Mouse (Mus musculus) limb, embryonic 10.5 days (tissue): Measurements from ENCODE around the gene Mt3. TPM values are rescaled to one million over a fixed set of nuclear protein-coding genes. Genes with fewer than 3 reads are reported as not detected.
A peak's percentile ranks its signal among the peaks of the same experiment; 100 is the strongest.
"Not testable (repeated sequence)": the region's sequence is repeated elsewhere in the genome, so short reads cannot be mapped to it uniquely, and the experiment has no call there.

ENCODE experiments used
- DNase-seq: peaks from one replicate; pipeline ENCODE4 v3.0.0-alpha.2; 2017; ENCODE audit warnings: low spot score
- H3K27ac ChIP-seq: fragments of 300-500 bp; sonication (generic); 2 replicates; pipeline ENCODE4 v1.5.1; 2016; ENCODE audit warnings: mild to moderate bottlenecking
- H3K27me3 ChIP-seq: fragments of 300-500 bp; sonication (generic); 2 replicates; pipeline ENCODE4 v1.6.1; 2016; ENCODE audit warnings: low read depth, mild to moderate bottlenecking; ENCODE audit not compliant: poor library complexity, severe bottlenecking
- H3K36me3 ChIP-seq: fragments of 300-500 bp; sonication (generic); 2 replicates; pipeline ENCODE4 v1.6.1; 2016; ENCODE audit warnings: mild to moderate bottlenecking, moderate library complexity
- H3K4me1 ChIP-seq: fragments of 300-500 bp; sonication (generic); 2 replicates; pipeline ENCODE4 v1.6.1; 2016
- H3K4me3 ChIP-seq: fragments of 300-500 bp; sonication (generic); 2 replicates; pipeline ENCODE4 v1.5.1; 2016; ENCODE audit warnings: mild to moderate bottlenecking, moderate library complexity
- H3K9me3 ChIP-seq: fragments of 300-500 bp; sonication (generic); replicated peaks from 2 replicates; pipeline ENCODE4 v1.6.1; 2016; ENCODE audit warnings: mild to moderate bottlenecking
- whole genome bisulfite sequencing: fragments of 180-500 bp; shearing (Covaris S2); methylation state at CpG from one replicate; pipeline ENCODE4 v1.1.7; 2016; 5-methylcytosine and 5-hydroxymethylcytosine counted together
- polyA plus RNA-seq: library from polyadenylated mRNA; unstranded; fragments of >200 nt; fragmentation: Nextera tagmentation; extraction: Ambion mirVana; gene quantifications from 2 replicates; pipeline ENCODE4 v1.2.1, GENCODE M21; 2016

Mt3 gene
- polyA plus RNA-seq, 1 experiment from 2014 or later, result 0.30 TPM

- not testable (repeated sequence) for H3K9me3 ChIP-seq, H3K4me3 ChIP-seq, H3K4me1 ChIP-seq, H3K27ac ChIP-seq, H3K36me3 ChIP-seq, DNase-seq
- 61% methylated on average over 8 of the region's 8 CpGs for WGBS
- peaks cover 27% of the 10 kb centered on the region for H3K27me3 ChIP-seq
These were observed 13.4 kb downstream of the Mt3 start for GRCm38 (mm10) chr8:94165772-94166171.

GRCm38 (mm10) chr8:94167244-94167643 lies 14.8 kb downstream of the Mt3 start:
- no peak overlapping the region for H3K27ac ChIP-seq

GRCm38 (mm10) chr8:94169547-94169946 lies 17.1 kb downstream of the Mt3 start:
- no peaks in the 10 kb centered on the region for H3K9me3 ChIP-seq
- H3K4me1 ChIP-seq, result peaks cover 24% of the 10 kb centered on the region
- no peak for DNase-seq
- H3K4me3 ChIP-seq, result no peak overlapping the region
- H3K27ac ChIP-seq, result no peak overlapping the region
- WGBS, result 84% methylated on average over 5 of the region's 5 CpGs
- H3K27me3 ChIP-seq, result peaks cover 64% of the 10 kb centered on the region
- H3K36me3 ChIP-seq, result no peaks in the 10 kb centered on the region

More at GRCm38 (mm10) chr8:94167244-94167643, 14.8 kb downstream of the Mt3 start:
- no peaks in the 10 kb centered on the region for H3K36me3 ChIP-seq
- no peak overlapping the region for H3K4me3 ChIP-seq
- WGBS, result 3% methylated on average over 6 of the region's 6 CpGs
- peak; percentile 94 for DNase-seq
- no peaks in the 10 kb centered on the region for H3K9me3 ChIP-seq
- peaks cover 41% of the 10 kb centered on the region for H3K27me3 ChIP-seq
- H3K4me1 ChIP-seq, result peaks cover 10% of the 10 kb centered on the region

GRCm38 (mm10) chr8:94171321-94171755 lies 18.9 kb downstream of the Mt3 start:
- peak overlapping the region; percentile 51; the same call in 1 of the 2 replicates for H3K4me3 ChIP-seq
- H3K36me3 ChIP-seq, result no peaks in the 10 kb centered on the region
- H3K27me3 ChIP-seq, result peaks cover 82% of the 10 kb centered on the region
- DNase-seq, result no peak
- no peaks in the 10 kb centered on the region for H3K9me3 ChIP-seq
- peaks cover 24% of the 10 kb centered on the region for H3K4me1 ChIP-seq
- no peak overlapping the region for H3K27ac ChIP-seq
- WGBS, result 53% methylated on average over 10 of the region's 10 CpGs

- DNase-seq, result peak; percentile 66
These were observed 19.8 kb downstream of the Mt3 start, which contains the start of gene Mt2 for GRCm38 (mm10) chr8:94172075-94172808. Gene Mt2 (plus strand): TSS chr8:94172664.

GRCm38 (mm10) chr8:94172809-94173732 lies 20.7 kb downstream of the Mt3 start:
- peaks cover 96% of the 10 kb centered on the region for H3K27me3 ChIP-seq
- 0 out of 2 replicates have a peak overlapping the region, but pooled peaks have one; percentile 17 for H3K27ac ChIP-seq
- peak; percentile 64 for DNase-seq

More at GRCm38 (mm10) chr8:94172075-94172808, 19.8 kb downstream of the Mt3 start, which contains the start of gene Mt2:
- Histone ChIP-seq H3K4me1 (peaks cover 24% of the 10 kb centered on the region), H3K9me3 (no peaks in the 10 kb centered on the region), H3K36me3 (no peaks in the 10 kb centered on the region), H3K27ac (peak within 1 kb of the TSS; percentile 17; the same call in 1 of the 2 replicates), H3K27me3 (peaks cover 91% of the 10 kb centered on the region), H3K4me3 (peak within 1 kb of the TSS; percentile 51)
- 1% methylated on average over 56 of the region's 56 CpGs for WGBS

GRCm38 (mm10) chr8:94173848-94174403 lies 21.5 kb downstream of the Mt3 start:
- Histone ChIP-seq H3K36me3 (no peaks in the 10 kb centered on the region), H3K27me3 (peaks cover 100% of the 10 kb centered on the region), H3K4me3 (no peak overlapping the region), H3K4me1 (peaks cover 28% of the 10 kb centered on the region), H3K27ac (no peak overlapping the region), H3K9me3 (no peaks in the 10 kb centered on the region)
- WGBS, result 49% methylated on average over 11 of the region's 11 CpGs
- no peak for DNase-seq

More at GRCm38 (mm10) chr8:94172809-94173732, 20.7 kb downstream of the Mt3 start:
- Histone ChIP-seq H3K4me1 (peaks cover 24% of the 10 kb centered on the region), H3K36me3 (no peaks in the 10 kb centered on the region), H3K4me3 (peak overlapping the region; percentile 51), H3K9me3 (no peaks in the 10 kb centered on the region)
- WGBS, result 3% methylated on average over 39 of the region's 39 CpGs

GRCm38 (mm10) chr8:94174619-94175213 lies 22.3 kb downstream of the Mt3 start:
- no peaks in the 10 kb centered on the region for H3K36me3 ChIP-seq
- peaks cover 100% of the 10 kb centered on the region for H3K27me3 ChIP-seq
- no peak overlapping the region for H3K4me3 ChIP-seq
- no peak for DNase-seq
- no peaks in the 10 kb centered on the region for H3K9me3 ChIP-seq
- H3K27ac ChIP-seq, result no peak overlapping the region
- 35% methylated on average over 7 of the region's 7 CpGs for WGBS
- peaks cover 36% of the 10 kb centered on the region for H3K4me1 ChIP-seq

GRCm38 (mm10) chr8:94177716-94178390 lies 25.4 kb downstream of the Mt3 start:
- 63% methylated on average over 7 of the region's 7 CpGs for WGBS
- no peak for DNase-seq
- peaks cover 100% of the 10 kb centered on the region for H3K27me3 ChIP-seq

GRCm38 (mm10) chr8:94178857-94179712 lies 26.7 kb downstream of the Mt3 start, which contains the start of gene Mt1:
Gene Mt1 (plus strand): TSS chr8:94179082.
- Histone ChIP-seq H3K4me1 (peaks cover 36% of the 10 kb centered on the region), H3K4me3 (peak within 1 kb of the TSS; percentile 52), H3K27ac (peak within 1 kb of the TSS; percentile 21; the same call in 1 of the 2 replicates), H3K9me3 (no peaks in the 10 kb centered on the region), H3K27me3 (peaks cover 100% of the 10 kb centered on the region), H3K36me3 (no peaks in the 10 kb centered on the region)
- DNase-seq, result peak; percentile 81
- WGBS, result under 1% methylated on average over 50 of the region's 50 CpGs

More at GRCm38 (mm10) chr8:94177716-94178390, 25.4 kb downstream of the Mt3 start:
- Histone ChIP-seq H3K27ac (no peak overlapping the region), H3K4me1 (peaks cover 32% of the 10 kb centered on the region), H3K36me3 (no peaks in the 10 kb centered on the region), H3K9me3 (no peaks in the 10 kb centered on the region), H3K4me3 (no peak overlapping the region)
